8 mouse cellular contexts compared by ENCODE assay signal in the genomic region with DNA sequence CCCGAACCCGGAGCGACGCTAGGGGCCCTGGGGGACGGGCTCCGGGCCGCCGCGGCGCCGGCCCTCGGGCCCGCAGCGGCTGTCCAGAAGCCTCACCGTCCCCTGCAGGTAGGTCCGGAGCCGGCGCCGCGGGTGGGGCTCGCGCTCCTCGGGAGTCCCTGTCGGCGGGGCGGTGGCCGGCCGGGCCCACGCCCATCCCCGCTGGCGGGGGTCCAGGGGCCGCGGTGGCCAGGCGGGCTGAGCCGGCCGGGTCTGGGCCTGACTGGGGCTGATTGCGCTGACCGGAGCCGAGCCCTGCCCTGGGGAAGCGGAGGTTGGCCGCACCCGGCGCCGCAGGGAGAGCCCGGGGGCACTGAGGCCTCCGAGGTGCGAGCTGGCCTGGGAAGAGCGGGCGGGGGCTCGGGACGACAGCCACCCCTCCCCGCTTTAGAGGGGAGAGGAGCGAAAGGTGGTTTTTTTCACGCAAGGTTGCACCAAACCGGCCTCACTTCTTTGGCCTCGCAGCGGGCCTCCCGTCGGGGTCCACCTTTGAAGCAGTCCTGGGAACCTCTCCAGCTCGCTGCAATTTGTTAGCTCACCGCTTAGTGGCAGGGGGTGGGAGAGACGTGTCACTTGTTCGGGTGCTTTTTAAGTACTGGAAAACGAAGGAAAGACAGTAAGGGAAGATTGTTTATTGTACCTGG. TPM values are rescaled to one million over a fixed set of nuclear protein-coding genes. Genes with fewer than 3 reads are reported as not detected.
DNase-seq lines count a peak whose midpoint lies in the region; ATAC-seq lines count a peak whose summit lies in the region.

No protein-coding gene starts in this region.

- H3K4me3 ChIP-seq in embryonic facial prominence, embryonic 11.5 days (ENCODE audit: low read depth, low read length): peak overlapping the region; percentile 90
- H3K4me3 ChIP-seq in limb, embryonic 12.5 days (replicated peaks): peak overlapping the region; percentile 99
- peak overlapping the region; percentile 99 for H3K4me3 ChIP-seq in midbrain, embryonic 13.5 days (replicated peaks)

- WGBS in embryonic facial prominence, embryonic 11.5 days: 0% methylated on average over 48 of the region's 64 CpGs
- WGBS in limb, embryonic 12.5 days: under 1% methylated on average over 56 of the region's 64 CpGs
- WGBS in midbrain, embryonic 13.5 days: under 1% methylated on average over 62 of the region's 64 CpGs

- no peaks in the 10 kb centered on the region for H3K27me3 ChIP-seq in embryonic facial prominence, embryonic 11.5 days (ENCODE audit: control insufficient read depth, insufficient read depth, low read length)
- no peaks in the 10 kb centered on the region for H3K27me3 ChIP-seq in limb, embryonic 12.5 days
- no peaks in the 10 kb centered on the region for H3K27me3 ChIP-seq in midbrain, embryonic 13.5 days

- peak; percentile 49 for DNase-seq in layer of hippocampus, adult 11-12 months (ENCODE audit: low spot score)
- no peak for DNase-seq in layer of hippocampus, adult 9-10 months (ENCODE audit: low spot score)
- DNase-seq in embryonic facial prominence, embryonic 11.5 days (ENCODE audit: low spot score): peak; percentile 76
- peak; percentile 98 for DNase-seq in heart, adult 11 months
- peak; percentile 72 for DNase-seq in kidney, adult 11 months
- peak; percentile 62 for DNase-seq in spleen, adult 12 weeks (ENCODE audit: low spot score)

- peak; percentile 84 for ATAC-seq in embryonic facial prominence, embryonic 11.5 days (replicated peaks; ENCODE audit: insufficient number of reproducible peaks, low FRiP score, low TSS enrichment, low read depth)
- peak; percentile 83 for ATAC-seq in limb, embryonic 12.5 days (ENCODE audit: insufficient number of reproducible peaks, insufficient read depth, low FRiP score, low TSS enrichment, low read depth)
- peak; percentile 88 for ATAC-seq in midbrain, embryonic 13.5 days

- H3K9ac ChIP-seq in embryonic facial prominence, embryonic 11.5 days (replicated peaks; ENCODE audit: low read length): peak overlapping the region; percentile 99
- H3K9ac ChIP-seq in limb, embryonic 12.5 days (replicated peaks): peak overlapping the region; percentile 100
- H3K9ac ChIP-seq in midbrain, embryonic 13.5 days (replicated peaks): peak overlapping the region; percentile 99

- H3K4me2 ChIP-seq in embryonic facial prominence, embryonic 11.5 days (ENCODE audit: low read depth, low read length): peak overlapping the region; percentile 53
- peak overlapping the region; percentile 77 for H3K4me2 ChIP-seq in limb, embryonic 12.5 days
- H3K4me2 ChIP-seq in midbrain, embryonic 13.5 days (replicated peaks): peak overlapping the region; percentile 75

- no peaks in the 10 kb centered on the region for H3K9me3 ChIP-seq in embryonic facial prominence, embryonic 11.5 days (replicated peaks; ENCODE audit: control insufficient read depth, low read length)
- no peaks in the 10 kb centered on the region for H3K9me3 ChIP-seq in limb, embryonic 12.5 days
- H3K9me3 ChIP-seq in midbrain, embryonic 13.5 days: no peaks in the 10 kb centered on the region

- H3K27ac ChIP-seq in embryonic facial prominence, embryonic 11.5 days (replicated peaks; ENCODE audit: low read depth, low read length): peak overlapping the region; percentile 97
- peak overlapping the region; percentile 98 for H3K27ac ChIP-seq in limb, embryonic 12.5 days
- H3K27ac ChIP-seq in midbrain, embryonic 13.5 days: peak overlapping the region; percentile 96

- peaks cover 3% of the 10 kb centered on the region for H3K36me3 ChIP-seq in embryonic facial prominence, embryonic 11.5 days (replicated peaks; ENCODE audit: control insufficient read depth, insufficient read depth, low read depth, low read length)
- H3K36me3 ChIP-seq in limb, embryonic 12.5 days: peaks cover 35% of the 10 kb centered on the region
- H3K36me3 ChIP-seq in midbrain, embryonic 13.5 days: peaks cover 28% of the 10 kb centered on the region

- peaks cover 2% of the 10 kb centered on the region; the same call in 1 of the 2 replicates for H3K4me1 ChIP-seq in embryonic facial prominence, embryonic 11.5 days (ENCODE audit: control insufficient read depth, insufficient read depth, low read length)
- H3K4me1 ChIP-seq in limb, embryonic 12.5 days (replicated peaks): peaks cover 25% of the 10 kb centered on the region
- H3K4me1 ChIP-seq in midbrain, embryonic 13.5 days (replicated peaks): peaks cover 47% of the 10 kb centered on the region

RNA-seq across cellular contexts. Expression of a gene that starts 0.5 kb away (rescaled TPM):
- polyA plus RNA-seq in embryonic facial prominence, embryonic 11.5 days (2014; fragmentation: Nextera tagmentation; extraction: Ambion mirVana): 9.6 and 11.4 TPM in 2 replicates
- polyA plus RNA-seq in limb, embryonic 12.5 days (2016; fragmentation: Nextera tagmentation; extraction: Ambion mirVana): 8.4 and 9.1 TPM in 2 replicates
- polyA plus RNA-seq in midbrain, embryonic 13.5 days (2015; fragmentation: Nextera tagmentation; extraction: Ambion mirVana): 12.1 and 12.4 TPM in 2 replicates

RNA-seq across cellular contexts. Expression of a gene that starts 0.5 kb away (rescaled TPM):
- 131 and 139 TPM in 2 replicates for polyA plus RNA-seq in embryonic facial prominence, embryonic 11.5 days (2014; fragmentation: Nextera tagmentation; extraction: Ambion mirVana)
- polyA plus RNA-seq in limb, embryonic 12.5 days (2016; fragmentation: Nextera tagmentation; extraction: Ambion mirVana): 116 and 120 TPM in 2 replicates
- polyA plus RNA-seq in midbrain, embryonic 13.5 days (2015; fragmentation: Nextera tagmentation; extraction: Ambion mirVana): 150 and 153 TPM in 2 replicates

RNA-seq across cellular contexts. Expression of a gene that starts 14.2 kb away (rescaled TPM):
- polyA plus RNA-seq in embryonic facial prominence, embryonic 11.5 days (2014; fragmentation: Nextera tagmentation; extraction: Ambion mirVana): 73.5 and 84.4 TPM in 2 replicates
- 68.9 and 71.8 TPM in 2 replicates for polyA plus RNA-seq in limb, embryonic 12.5 days (2016; fragmentation: Nextera tagmentation; extraction: Ambion mirVana)
- polyA plus RNA-seq in midbrain, embryonic 13.5 days (2015; fragmentation: Nextera tagmentation; extraction: Ambion mirVana): 41.2 and 44.8 TPM in 2 replicates

RNA-seq across cellular contexts. Expression of a gene that starts 44.3 kb away (rescaled TPM):
- 82.6 and 83.5 TPM in 2 replicates for polyA plus RNA-seq in embryonic facial prominence, embryonic 11.5 days (2014; fragmentation: Nextera tagmentation; extraction: Ambion mirVana)
- polyA plus RNA-seq in limb, embryonic 12.5 days (2016; fragmentation: Nextera tagmentation; extraction: Ambion mirVana): 69.5 and 74.9 TPM in 2 replicates
- polyA plus RNA-seq in midbrain, embryonic 13.5 days (2015; fragmentation: Nextera tagmentation; extraction: Ambion mirVana): 40.2 and 40.3 TPM in 2 replicates
